Mouse (Mus musculus): ENCODE measurements around the gene Xcl1.
"Not testable (repeated sequence)": the region's sequence is repeated elsewhere in the genome, so short reads cannot be mapped to it uniquely, and the experiment has no call there.

Gene Xcl1

DNA sequence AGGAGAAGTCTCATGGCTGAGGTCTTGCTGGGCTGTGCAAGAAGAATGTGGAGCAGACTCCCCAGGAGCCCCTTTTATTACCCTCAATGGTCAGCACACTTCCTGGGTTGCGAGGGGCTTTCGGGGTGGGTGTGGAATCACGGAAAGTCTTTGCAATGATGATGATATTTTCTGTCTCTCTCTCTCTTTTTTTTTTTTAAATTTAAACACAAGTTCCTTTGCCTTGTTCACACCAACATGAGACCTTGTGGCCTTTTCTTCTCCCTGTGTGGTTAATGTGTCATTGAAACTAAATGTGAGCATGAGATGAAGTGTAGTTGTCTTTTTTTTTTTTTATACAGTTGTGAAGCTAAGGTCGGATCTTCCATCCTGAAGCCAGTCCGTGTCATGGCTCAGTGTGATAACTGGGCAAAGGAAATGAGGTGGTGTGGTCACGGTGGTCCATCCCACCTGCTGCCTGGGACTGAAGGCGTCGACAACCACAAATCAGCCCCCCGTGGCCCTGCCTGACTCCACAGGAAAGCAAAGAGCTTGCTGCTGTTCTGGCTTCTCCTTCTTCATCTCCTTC is at the start of gene Xcl1:
TSS of gene Xcl1 (minus strand) at position 51 of the 568 bp plus-strand sequence.
- no peak for DNase-seq (ENCODE audit: low spot score)

DNA sequence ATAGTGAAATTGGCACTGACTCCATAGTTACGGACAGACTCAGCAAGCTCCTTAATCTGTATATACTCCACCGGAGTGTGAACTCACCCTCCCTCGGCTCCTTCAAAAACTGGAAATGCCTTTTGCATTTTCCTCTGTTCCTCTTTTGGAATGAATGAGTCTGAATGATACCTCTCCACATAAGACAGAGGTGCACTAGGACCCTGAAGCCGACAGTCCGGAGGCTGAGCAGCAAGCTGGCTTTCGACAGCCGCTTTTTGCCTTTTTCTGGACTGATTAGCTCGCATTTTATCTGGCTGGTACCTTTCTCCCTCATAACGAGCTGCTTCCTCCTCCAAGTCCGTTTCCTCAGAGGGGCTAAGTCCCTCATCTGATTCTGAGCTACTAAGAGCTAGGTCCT is 49.4 kb upstream of the Xcl1 start:
- not testable (repeated sequence) for DNase-seq (ENCODE audit: low spot score)

DNA sequence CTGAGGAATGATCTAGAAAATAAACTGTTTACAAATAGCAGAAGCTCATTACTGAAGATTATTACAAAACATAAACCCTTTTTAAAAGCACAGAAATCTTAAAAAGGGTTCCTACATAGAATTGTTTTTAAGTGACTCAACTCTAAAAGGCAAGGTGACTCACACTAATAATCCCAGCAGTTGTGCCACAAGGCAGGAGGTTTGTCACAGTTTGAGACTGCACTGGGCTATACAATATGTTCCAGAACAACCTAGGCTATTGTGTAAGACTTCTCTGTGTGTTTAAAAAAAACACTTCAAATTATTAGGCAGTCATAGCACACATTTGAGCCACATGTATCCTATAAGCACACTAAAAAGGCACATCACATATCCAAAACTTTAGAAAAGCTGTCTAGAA is 42.0 kb upstream of the Xcl1 start:
- no peak for DNase-seq (ENCODE audit: low spot score)

DNA sequence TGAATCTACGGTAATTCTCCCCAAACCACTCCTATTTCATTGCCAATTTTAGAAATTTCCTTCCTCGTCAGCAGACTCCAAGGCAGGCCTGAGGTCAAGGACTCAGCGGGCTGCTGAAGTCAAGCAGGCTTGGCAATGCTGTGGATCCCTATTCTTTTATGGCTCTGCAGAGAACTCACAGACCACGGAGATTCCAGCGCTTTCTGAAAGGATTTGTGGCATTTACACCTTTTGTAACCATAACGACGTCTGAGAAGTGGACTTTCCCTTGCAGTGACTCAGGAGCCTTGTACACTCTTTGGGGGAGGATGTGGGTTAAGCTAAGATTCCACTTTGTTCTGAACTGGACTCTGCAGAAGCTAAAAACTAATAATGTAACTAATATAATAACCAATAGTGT is 40.4 kb upstream of the Xcl1 start:
- DNase-seq (ENCODE audit: low spot score): no peak

DNA sequence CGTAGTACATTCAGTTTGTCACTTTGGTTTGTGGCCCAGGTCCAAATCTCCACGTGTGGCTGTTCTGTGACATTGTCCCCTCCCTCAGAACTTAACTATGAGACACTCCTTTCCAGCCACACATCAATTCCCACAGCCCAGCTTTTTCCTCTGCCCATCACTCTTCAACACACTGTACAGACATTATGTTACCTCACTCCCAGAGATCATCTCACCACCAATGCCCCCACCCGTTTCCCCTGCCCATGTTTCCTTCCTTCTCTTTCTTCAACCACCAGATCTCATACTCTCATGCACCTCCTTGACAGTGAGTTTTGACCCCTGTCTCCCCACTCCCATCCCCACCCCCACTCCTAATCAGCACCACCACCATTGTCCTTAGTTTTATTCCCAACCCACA is 39.9 kb upstream of the Xcl1 start:
- DNase-seq (ENCODE audit: low spot score): no peak

DNA sequence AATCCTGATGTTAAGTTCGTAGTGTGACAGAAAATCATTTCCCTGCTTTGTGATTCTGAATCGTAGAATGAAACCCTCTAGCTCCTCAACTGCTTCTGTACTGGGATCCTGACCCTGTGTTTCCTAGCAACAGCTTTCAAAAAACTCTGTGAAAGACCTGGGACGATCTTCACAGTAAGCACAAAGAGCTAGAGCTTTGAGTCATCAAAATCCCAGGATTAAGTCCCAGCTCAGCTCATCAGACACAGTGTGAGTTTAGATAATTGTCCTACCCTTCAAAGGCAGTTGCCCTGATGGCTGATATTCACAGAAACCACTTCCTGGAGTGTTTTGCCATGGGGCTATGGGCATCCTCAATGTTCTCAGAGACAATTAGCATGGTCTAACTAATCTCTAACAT is 38.5 kb upstream of the Xcl1 start:
- DNase-seq (ENCODE audit: low spot score): no peak

DNA sequence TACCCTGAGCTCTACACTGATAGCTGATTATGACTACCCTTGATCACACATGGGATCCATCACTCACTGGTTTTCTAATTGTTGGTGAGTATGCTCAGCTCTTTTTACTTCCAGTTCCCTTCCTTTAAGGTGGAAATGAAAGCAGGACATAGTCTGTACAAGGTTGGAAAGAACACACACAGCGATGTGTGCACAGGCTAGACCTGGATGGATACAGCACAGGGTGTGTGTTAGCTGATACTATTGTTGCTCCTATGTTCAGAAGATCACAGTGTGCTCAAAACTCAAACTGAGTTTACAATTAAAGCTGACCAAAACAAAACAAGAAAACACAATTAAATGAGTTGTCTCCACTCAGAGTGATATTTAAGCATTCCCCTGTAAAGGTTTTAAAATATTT is 38.0 kb upstream of the Xcl1 start:
- no peak for DNase-seq (ENCODE audit: low spot score)

DNA sequence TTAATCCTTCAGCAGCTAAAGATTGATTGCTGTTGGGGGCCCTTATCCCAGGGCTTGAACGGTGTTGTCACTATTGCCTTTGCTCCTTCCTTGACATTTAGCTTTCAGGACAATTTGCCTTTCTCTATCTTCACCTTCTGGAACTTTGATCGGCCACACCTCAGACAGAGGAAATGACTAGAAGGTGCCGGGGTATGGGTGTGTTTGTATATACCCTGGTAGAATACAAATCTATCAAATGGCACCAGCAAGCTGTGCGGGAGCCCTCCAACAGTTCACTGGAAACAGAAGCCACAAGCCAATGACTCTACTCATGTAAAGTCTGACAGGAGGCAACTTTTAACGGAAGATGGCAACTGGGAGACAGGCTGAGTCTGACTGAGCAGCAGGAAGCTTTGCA is 37.4 kb upstream of the Xcl1 start:
- no peak for DNase-seq (ENCODE audit: low spot score)

DNA sequence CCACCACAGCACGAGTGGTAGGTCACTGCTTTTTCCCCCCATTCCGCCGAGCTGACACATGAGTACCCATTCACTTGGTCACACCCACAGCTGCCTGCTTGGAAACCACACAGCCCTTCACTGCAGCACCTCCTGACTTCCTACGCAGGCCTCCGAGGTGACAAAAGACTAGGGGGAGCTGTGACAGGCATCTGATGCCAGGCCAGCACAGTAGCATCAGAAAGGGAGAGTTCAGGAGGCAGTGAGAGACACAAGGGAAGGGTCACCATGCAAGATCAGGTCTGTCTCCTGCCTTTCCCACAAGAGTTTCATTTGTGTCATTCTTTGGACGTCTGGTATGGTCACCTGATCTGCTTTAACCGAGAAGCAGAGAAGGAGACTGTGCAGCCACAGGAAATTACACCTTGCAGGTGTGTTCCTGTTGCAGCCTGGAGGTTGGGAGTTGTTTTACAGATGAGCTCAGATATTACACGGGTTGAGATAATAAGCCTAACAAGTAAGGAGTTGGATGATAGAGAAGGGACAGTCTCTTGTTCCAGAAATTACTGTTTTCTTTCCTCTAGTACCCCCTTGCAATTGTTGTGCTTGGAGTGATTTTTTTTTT is 30.9 kb upstream of the Xcl1 start:
- DNase-seq (ENCODE audit: low spot score): no peak

DNA sequence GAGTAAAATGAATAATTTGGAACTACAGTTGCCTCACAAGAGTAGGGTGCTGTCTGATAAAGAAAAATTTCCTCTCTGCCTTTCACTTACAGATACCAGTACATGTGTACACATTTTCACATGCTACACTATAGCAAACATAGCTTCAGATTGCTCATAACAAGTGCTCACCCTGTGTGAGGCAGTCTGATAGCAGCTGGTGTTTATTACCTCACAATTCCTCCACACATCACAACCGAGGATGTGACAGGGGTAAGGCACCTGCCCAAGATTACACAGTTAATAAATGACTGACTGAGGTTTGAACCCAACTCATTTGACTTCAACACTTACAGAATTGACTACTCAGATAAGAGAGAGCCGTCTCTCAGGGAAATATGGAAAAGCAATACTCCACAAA is 25.3 kb upstream of the Xcl1 start:
- no peak for DNase-seq (ENCODE audit: low spot score)

DNA sequence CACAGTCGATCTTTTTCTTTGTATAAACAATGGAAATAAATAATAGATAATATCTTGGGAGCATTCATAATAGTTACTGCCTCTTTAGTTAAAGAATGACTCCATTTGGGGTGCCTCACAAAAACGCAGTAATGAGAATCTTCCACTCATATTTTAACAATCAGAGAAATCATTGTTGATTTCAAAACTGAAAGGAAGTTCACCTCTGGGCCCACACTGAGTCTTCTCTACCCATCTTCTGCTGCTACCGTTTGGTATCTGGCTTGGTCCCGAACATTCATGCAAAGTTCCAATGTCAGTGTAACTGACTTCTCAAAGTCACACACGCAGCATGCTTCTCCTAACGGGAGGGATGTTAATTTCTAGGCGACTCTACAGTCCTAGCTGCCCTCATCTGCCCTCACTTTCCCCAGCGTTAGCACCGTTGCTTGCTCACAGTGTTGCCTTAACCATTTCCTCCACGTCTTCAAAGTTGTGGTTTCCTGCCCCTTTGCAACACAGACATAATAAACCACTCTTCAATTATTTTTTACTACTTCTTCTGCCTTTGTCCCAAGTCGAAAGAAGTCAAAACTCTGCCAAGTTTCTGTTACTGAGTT is 24.6 kb upstream of the Xcl1 start:
- no peak for DNase-seq (ENCODE audit: low spot score)

DNA sequence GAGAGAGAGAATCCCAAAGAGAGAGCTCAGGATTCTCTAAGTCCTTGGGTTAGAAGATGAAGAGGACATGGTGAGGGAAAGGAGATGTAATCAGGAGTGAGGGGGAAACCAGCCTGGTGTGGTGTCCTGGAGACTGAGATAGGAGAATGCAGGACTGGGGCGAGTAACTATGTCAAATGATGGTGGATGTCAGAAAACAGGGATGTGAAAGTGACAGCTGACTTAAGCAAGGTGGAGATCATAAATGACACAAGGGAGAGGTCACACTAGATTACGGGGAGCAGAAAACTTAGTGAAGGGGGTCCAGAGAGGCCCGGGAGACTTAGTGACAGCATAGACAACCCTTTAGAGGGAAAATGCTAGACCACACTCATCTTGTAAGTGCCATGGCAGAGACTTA is 23.8 kb upstream of the Xcl1 start:
- no peak for DNase-seq (ENCODE audit: low spot score)

DNA sequence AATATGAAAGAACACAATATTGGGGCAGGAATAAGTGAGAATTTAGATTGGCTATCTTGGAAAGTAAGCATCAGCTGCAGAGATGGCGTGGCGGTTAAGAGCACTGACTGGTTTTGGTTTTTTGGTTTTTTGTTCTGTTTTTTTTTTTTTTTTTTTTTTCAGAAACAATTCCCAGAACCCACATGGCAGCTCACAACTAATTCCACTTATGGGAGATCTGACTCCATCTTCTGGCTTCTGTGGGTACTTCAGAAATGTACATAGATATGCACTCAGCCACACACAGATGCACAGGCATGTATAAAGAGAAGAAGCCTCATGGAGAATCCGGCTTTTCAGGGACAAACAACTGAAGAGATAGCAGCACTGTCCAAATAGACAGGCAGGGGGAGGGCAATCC is 22.6 kb upstream of the Xcl1 start:
- no peak for DNase-seq (ENCODE audit: low spot score)

DNA sequence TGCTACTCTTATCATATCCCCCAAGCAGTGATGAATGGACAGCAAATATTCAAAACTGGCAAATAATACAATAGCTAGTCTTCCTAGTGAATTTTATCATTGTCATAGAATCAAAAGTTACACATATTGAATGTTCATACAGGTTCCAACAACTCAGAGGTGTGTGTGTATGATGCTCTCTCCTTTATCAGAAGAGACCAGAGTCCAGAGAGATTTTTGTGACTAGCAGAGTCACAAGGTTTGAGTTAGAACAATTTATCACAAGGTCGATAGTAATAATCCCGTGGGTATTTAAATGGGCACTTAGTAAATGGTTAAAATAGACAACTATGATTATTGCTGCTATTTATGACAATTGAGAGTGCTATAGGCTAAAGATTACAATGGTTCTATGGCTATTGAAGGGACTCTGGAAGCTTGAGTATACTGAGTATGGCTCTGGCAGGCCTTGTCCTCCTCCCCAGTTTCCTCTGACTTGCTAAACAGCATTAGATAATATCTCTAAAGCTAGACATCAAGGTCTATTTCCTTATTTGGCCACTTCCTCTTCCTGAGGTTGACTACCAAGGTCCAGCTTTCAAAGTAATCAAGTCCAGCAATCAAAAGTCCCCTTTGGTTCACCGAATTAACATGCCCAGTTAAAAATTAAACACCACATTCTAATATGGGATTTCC is 21.5 kb upstream of the Xcl1 start:
- no peak for DNase-seq (ENCODE audit: low spot score)

DNA sequence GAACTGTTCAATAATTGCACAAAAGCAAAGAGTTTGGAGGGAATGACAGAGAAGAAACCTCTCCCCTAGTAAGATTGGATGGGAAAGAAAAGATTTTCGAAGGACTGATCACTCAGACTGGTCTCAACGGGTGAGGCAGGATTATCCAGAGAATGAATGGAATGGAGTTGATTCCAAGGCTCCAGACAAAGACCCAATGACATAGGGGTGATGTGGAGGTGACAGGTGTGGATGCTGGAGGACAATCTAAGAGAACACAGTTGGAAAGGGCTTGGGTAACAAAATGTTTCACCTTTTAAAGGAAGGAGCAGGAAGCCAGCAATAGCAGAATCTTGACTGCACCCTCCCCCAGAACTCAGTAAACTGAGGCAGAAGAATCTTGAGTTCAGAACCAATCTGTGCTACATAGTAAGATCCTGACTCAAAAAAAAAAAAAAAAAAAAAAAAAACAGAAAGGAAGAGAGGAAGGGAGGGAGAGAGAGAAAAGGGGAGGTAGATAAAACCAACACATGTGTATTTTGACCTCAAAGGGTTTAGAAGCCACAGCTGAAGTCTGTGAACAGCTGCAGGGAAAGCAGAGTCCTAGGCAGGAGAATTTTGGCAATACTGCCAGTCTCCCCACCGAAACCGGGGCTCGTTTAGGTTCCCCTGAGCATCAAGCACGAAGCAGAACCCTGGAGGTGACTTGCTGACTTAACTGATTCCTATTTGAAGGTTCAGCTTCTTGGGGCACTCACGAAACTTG is 20.3 kb upstream of the Xcl1 start:
- no peak for DNase-seq (ENCODE audit: low spot score)

DNA sequence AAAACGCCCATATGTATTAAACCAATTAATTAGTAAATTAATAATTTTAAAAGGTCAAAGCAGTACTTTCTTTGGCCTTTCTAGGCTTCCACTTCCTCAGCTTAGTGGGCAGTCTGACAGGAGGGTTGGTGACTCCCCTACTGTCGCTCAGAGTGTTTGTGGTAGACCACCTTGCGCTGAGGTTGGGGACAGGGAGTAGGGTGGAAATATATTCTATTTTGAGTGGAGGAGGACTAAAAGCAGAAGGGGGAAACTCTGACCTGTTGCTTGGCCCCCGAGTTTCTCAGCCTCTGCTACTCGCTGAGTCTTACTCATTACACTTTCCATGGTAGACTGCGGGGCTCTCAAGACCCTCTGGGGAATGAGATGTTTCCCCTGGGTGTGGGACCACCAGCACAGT is 18.2 kb upstream of the Xcl1 start:
- no peak for DNase-seq (ENCODE audit: low spot score)

DNA sequence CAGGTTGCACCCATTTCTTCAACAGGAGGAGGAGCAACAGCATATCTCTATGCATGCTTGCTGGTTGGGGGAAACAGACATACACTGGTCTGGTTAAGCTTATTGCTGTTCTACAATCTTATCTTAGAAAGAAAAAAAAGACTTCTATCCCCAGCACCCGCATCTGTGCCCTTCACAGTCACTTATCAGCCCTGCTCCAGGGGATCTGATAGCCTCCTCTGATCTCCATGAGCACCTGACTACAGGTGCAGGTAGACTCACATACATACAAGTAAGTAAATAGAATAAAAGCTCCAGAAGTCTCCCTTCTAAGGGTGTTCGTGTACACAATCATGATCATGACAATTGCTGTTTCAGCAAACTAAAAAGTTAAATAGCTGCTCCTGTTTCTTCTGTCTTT is 733 bp upstream of the Xcl1 start:
- DNase-seq (ENCODE audit: low spot score): no peak

DNA sequence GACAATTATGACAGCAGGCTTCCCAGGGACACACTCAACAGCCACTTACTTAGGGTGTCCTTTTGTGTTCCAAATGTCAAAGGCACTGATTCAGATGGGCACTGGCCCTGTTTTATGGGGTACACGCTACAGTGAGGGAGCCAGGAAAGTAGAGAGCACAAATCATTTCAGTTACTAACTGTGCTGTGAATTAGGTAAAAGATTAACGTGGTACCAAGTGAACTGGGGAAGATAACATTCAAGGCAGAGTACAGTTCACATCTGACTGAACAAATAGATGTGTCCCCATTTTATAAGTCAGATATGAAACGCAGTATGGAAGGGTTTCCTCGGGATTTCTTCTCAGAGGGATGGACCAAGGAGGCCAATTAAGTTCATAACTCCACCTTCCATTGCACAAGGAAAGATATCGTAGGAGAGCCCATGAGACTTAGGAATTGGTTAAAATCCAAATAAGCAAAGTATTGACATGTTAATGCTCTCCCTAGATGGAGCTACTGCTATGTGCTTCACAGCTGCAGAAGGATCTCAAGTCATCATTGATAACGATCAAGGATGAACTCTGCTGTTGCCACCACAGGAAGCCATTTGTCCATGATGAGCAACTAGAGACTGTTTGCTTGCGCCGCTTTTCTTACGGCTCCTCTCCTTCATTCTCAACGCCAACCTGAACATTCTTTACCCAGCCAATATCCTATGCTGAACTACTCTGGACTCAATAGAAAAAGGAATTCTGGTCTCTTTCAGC is 1.7 kb downstream of the Xcl1 start:
- no peak for DNase-seq (ENCODE audit: low spot score)

DNA sequence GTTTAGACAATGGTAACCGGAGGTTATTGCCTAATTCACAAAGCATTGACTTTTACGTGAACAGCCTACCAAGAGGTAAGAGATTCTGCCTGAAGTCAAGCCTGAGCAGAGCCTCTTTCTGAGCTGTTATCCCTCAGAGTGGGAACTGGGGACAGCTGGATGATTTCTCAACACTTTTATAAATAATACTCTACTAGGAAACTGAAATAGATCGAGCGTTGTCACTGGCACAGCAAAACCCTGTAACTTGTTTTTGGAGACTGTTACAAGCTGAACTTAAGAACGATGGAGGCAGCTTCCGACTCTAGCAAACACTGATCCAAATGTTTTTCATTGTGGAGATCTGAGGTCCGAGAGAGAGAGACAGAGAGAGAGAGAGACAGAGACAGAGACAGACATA is 4.2 kb downstream of the Xcl1 start:
- DNase-seq (ENCODE audit: low spot score): no peak

DNA sequence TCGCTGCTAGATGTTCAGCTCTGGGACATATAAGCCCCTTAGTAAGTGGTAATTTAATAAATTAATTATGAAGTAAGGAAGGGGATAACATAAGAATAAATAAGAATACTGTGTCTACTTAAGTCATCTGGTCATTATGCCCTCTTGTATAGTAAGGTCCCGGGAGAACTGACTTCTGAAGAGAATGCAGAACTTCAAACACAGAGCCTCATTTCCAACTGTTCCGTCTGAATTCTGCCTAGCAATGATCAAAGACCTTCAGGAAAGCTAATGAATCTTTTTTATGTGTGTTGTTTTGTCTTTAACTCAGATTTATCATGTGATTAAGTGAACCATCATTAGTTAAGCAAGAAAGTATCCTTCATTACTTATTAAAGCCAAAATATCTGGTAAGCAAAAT is 5.3 kb downstream of the Xcl1 start:
- DNase-seq (ENCODE audit: low spot score): no peak

DNA sequence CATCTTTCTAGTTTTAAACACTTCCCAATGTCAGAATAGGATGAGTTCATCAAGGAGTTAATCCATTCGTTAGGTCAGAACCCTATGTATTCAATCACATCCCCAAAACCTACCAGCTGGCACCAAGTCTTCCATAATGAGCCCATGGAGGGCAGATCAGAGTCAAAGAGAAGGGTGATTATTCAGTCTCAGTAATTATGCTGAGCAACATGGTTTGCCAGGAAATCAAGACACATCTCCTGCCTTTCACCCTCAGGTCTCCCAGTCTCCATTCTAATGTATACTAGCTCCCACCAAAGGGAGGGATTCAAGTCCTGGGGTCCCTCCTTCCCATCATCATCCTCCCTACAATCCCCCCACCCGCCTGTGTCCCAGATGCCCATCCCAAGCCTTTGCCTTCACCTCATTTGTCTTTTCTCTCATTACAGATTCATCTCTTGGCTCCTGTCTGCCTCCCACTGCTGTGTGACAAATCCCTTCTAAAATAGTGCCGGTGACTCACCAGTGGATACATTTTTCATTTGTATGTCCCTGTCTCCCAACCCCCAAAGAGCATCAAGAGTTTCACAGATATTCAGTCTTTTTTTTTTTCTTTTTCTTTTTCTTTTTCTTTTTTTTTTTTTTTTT is 8.7 kb downstream of the Xcl1 start:
- no peak for DNase-seq (ENCODE audit: low spot score)

DNA sequence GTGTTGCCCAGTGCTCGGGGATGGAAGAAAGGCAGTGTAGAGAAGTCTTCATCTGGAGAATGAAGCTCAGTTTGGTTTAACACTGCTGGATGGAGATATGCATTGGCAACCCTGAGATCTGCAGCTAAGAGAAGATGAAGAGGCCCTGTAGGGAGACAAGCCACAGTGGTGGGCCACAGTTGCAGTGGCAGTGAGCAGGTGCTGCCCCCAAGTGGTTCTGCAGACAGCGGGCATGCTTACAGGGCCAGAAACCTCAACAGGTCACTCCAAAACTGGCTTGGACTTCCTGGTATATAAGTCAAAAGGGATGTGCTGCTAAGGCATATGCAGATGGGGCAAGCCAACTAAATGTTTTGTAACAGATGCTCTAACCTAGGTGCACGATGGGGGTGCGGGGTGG is 30.3 kb downstream of the Xcl1 start:
- DNase-seq (ENCODE audit: low spot score): peak; percentile 7
